In genomic region chr15:4375031-4375422, GRCm38 (mm10) we compare ENCODE assay signal across 9 mouse cellular contexts. TPM values are rescaled to one million over a fixed set of nuclear protein-coding genes. Genes with fewer than 3 reads are reported as not detected.
DNase-seq lines count a peak whose midpoint lies in the region; ATAC-seq lines count a peak whose summit lies in the region.
"Had no signal": no experiment of that assay in that cellular context is flagged by ENCODE, and none has a peak within 500 bp of the region (broad histone marks: within the 10 kb centered on the region; RNA-seq: fewer than 3 reads in every experiment).

No protein-coding gene starts in this region.

- no peaks in the 10 kb centered on the region for H3K36me3 ChIP-seq in neural tube, embryonic 11.5 days (ENCODE audit: control insufficient read depth, insufficient read depth, low read length)
- no peaks in the 10 kb centered on the region for H3K36me3 ChIP-seq in liver, embryonic 12.5 days

- 23% methylated on average over 6 of the region's 6 CpGs for WGBS in neural tube, embryonic 11.5 days
- 28% methylated on average over 6 of the region's 6 CpGs for WGBS in liver, embryonic 12.5 days (ENCODE audit: insufficient replicate concordance)

- no peak overlapping the region for H3K27ac ChIP-seq in neural tube, embryonic 11.5 days (ENCODE audit: low read depth, low read length)
- H3K27ac ChIP-seq in liver, embryonic 12.5 days = no peak overlapping the region

- DNase-seq in embryo, embryonic 11 days = peak; percentile 4
- DNase-seq in embryo, embryonic 10 days (ENCODE audit: low spot score) = no peak
- no peak for DNase-seq in neural tube, embryonic 11.5 days (ENCODE audit: low spot score)
- DNase-seq in neural tube, embryonic 10.5 days (ENCODE audit: extremely low spot score, low spot score) = no peak
- DNase-seq in cerebellum, postnatal 10 days = no peak
- DNase-seq in frontal cortex, postnatal 10 days (ENCODE audit: low spot score in 2 of 2) = no peak
- DNase-seq: thymus, postnatal 36 days had no signal

- H3K9ac ChIP-seq in neural tube, embryonic 11.5 days (ENCODE audit: low read length) = peak overlapping the region; percentile 53
- H3K9ac ChIP-seq in liver, embryonic 12.5 days = no peak overlapping the region

- no peaks in the 10 kb centered on the region for H3K27me3 ChIP-seq in neural tube, embryonic 11.5 days (ENCODE audit: control insufficient read depth, insufficient read depth, low read length)
- peaks cover 20% of the 10 kb centered on the region for H3K27me3 ChIP-seq in liver, embryonic 12.5 days (replicated peaks)

- H3K9me3 ChIP-seq in neural tube, embryonic 11.5 days (ENCODE audit: control insufficient read depth, low read length) = no peaks in the 10 kb centered on the region
- no peaks in the 10 kb centered on the region for H3K9me3 ChIP-seq in liver, embryonic 12.5 days (replicated peaks)

- H3K4me1 ChIP-seq in neural tube, embryonic 11.5 days (ENCODE audit: control insufficient read depth, insufficient read depth, low read length) = no peaks in the 10 kb centered on the region; the same call in 1 of the 2 replicates
- H3K4me1 ChIP-seq in liver, embryonic 12.5 days = no peaks in the 10 kb centered on the region

- ATAC-seq in neural tube, embryonic 11.5 days (ENCODE audit: insufficient read depth, low FRiP score, low TSS enrichment) = no peak; the same call in 1 of the 2 replicates
- no peak for ATAC-seq in liver, embryonic 12.5 days
- no peak for ATAC-seq in megakaryocyte, adult 5-6 weeks (ENCODE audit: poor library complexity, severe bottlenecking)

- peak overlapping the region; percentile 67 for H3K4me2 ChIP-seq in neural tube, embryonic 11.5 days (ENCODE audit: low read depth)
- peak overlapping the region; percentile 49 for H3K4me2 ChIP-seq in liver, embryonic 12.5 days

- H3K4me3 ChIP-seq in neural tube, embryonic 11.5 days (ENCODE audit: low read depth, low read length) = peak overlapping the region; percentile 41
- H3K4me3 ChIP-seq in liver, embryonic 12.5 days = peak overlapping the region; percentile 22

RNA-seq across cellular contexts. Expression of gene Plcxd3, which starts 0.3 kb away (rescaled TPM):
- 8.7 and 9.0 TPM in 2 replicates for polyA plus RNA-seq in neural tube, embryonic 11.5 days (2014; fragmentation: Nextera tagmentation; extraction: Ambion mirVana)
- 0.60 and 0.72 TPM in 2 replicates for polyA plus RNA-seq in liver, embryonic 12.5 days (2016; fragmentation: Nextera tagmentation; extraction: Ambion mirVana)
- total RNA-seq in megakaryocyte, adult 5-6 weeks (2015) = not detected in 2 replicates
- not detected in 2 replicates for total RNA-seq in megakaryocyte, adult 5-6 weeks (2017)
